Mouse (Mus musculus) brain, embryonic 14.5 days (tissue): ENCODE data around the gene Tbc1d8. TPM values are rescaled to one million over a fixed set of nuclear protein-coding genes. Genes with fewer than 3 reads are reported as not detected.
A peak's percentile ranks its signal among the peaks of the same experiment; 100 is the strongest.

ENCODE experiments used
- DNase-seq: peaks from one replicate; pipeline ENCODE4 v3.0.0-alpha.2; 2011; ENCODE audit warnings: low read depth
- CTCF ChIP-seq: fragments of 200-500 bp; IDR thresholded peaks from 2 replicates; pipeline ENCODE4 v1.5.1; 2012; ENCODE audit warnings: inconsistent platforms, mild to moderate bottlenecking, moderate library complexity, borderline replicate concordance; ENCODE audit not compliant: insufficient read depth, insufficient read length; ENCODE audit errors: extremely low read depth
- POLR2A ChIP-seq: fragments of 200-500 bp; IDR thresholded peaks from 2 replicates; pipeline ENCODE4 v1.6.1; 2012; ENCODE audit warnings: mild to moderate bottlenecking, inconsistent platforms, borderline replicate concordance; ENCODE audit not compliant: poor library complexity, insufficient read depth, insufficient read length, severe bottlenecking; ENCODE audit errors: extremely low read depth
- polyA plus RNA-seq: library from polyadenylated mRNA; depleted of rRNA; stranded (reverse); fragments of >200 nt; gene quantifications from 2 replicates; pipeline ENCODE4 v1.2.3, GENCODE M21; 2012; rRNA removed

The Tbc1d8 gene
- polyA plus RNA-seq: 12.6 and 12.8 TPM in 2 replicates

DNA sequence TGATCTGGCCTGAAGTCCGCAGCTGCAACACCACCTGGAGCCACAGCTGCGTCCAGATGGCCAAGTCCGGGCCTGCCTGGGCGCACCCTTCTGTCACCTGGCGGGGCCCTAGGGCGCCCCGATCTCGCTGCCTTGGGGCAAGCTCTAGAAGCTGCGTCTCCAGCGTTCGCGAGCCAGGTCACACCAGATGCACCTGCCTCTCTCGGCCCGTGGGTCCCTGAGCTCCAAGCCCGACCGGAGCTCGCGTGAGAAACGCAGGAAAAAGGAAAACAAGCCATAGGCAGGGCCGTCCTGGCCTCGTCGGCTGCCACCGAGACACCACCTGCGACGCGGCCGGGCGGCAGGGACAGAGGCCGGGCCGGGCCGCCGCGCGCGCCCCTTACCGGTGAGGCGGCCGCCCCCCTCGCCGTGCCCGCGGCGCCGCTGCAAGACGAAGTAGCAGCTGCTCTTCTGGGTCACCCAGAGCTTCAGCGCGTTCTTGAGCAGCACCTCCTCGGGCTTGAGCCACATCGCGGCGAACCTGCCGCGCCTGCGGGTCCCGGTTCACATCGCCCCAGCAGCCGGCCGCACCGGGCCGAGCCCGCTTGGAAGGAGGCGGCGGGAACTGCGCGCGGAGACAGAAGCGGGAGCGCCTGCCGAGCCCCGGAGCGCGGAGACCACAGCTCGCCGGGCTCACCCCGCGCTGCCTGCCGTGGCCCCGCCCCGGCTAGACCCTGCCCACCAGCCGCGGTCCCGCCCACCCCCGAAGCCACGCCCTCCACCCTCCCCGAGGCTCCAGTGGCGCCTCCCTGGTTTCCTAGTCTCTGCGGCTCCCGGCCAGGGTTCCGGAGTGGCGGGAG, at the start of gene Tbc1d8:
Tbc1d8 (minus strand) TSS at position 699 of the 839 bp plus-strand sequence.
- peak; percentile 94 for DNase-seq
- TF ChIP-seq POLR2A (peak; percentile 95), CTCF (no peak)

DNA sequence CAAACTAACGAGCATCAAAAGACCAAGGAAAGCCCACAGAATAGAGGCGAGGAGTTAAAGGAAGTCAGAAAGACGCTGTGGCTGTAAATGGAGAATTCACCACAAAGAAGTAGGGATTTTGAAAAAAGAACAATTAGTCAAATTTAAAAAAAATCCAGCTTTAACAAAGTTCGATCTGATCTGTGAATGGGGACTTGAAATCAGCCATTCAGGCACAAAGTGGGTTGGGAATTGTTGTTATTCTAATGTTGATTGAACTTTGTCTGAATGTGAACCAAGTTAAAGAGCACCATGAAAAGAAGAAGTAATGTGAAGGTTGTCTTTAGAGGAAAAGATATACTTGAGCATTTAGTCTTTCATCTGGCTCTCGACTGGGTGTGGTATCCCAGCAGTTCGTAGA, 49.8 kb upstream of the Tbc1d8 start:
- no peak for TF ChIP-seq POLR2A
- TF ChIP-seq CTCF: no peak
- no peak for DNase-seq

DNA sequence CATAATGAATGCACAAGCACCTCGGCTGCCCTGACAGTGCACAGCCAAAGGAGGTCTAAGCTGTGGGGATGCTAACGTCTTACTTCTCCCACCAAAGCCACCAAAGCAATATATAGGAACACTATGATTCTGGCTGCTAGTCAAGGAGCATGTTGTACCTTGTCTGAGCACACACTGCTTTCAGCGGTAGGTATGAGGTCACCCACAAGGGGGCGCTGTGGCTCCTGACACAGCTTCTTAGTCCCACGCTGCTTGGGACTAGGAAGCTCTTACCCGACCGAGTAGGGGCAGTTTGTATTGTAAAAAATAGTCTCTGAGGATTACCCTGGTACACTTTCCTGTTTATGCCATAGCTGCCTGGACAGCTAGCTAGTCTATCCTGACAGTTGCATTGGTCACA, 48.9 kb upstream of the Tbc1d8 start:
- DNase-seq: peak; percentile 75
- TF ChIP-seq CTCF (peak; percentile 82), POLR2A (no peak)

- DNase-seq: no peak
- TF ChIP-seq CTCF (no peak), POLR2A (no peak)
Measured at GRCm38 (mm10) chr1:39526371-39527167, 48.0 kb upstream of the Tbc1d8 start.

- TF ChIP-seq CTCF: no peak
- no peak for TF ChIP-seq POLR2A
Measured at GRCm38 (mm10) chr1:39525763-39526162, 47.2 kb upstream of the Tbc1d8 start.

DNA sequence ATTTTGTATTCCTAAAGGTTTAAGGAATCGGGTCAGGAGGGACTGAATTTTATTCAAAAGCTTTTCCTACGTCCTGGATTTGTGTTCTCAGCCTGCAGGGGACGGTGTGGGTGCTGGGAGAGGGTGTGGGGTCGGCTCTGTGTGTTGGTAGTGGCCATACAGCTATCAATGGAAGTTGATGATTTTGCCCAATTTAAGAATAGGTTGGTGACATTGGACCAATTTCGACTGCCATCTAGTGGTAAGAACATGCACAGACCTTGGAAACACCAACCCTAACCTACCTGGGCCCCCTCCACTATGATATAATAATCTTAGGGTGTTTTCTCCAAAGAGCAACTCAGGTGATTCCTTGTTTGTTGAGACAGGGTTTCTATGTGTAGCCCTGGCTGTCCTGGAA, 44.0 kb upstream of the Tbc1d8 start:
- TF ChIP-seq POLR2A (no peak), CTCF (peak; percentile 65)
- peak; percentile 60 for DNase-seq

More at GRCm38 (mm10) chr1:39525763-39526162, 47.2 kb upstream of the Tbc1d8 start:
- DNase-seq: no peak

DNA sequence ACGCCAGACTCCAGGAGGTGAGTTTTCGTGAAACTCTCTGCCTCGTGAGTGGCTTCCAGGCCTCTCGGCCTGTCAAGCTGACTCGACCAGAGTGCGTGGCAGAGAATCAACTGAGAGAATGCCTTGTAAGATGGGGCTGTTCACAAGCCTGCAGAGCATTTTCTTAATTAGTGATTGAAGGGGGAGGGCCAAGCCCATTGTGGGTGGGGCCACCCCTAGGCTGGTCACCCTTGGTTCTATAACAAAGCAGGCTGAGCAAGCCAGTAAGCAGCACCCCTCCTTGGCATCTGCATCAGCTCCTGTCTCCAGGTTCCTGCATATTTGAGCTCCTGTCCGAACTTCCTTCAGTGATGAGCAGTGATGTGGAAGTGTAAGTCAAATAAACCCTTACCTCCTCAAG, 42.8 kb upstream of the Tbc1d8 start:
- DNase-seq: no peak
- TF ChIP-seq POLR2A: no peak
- no peak for TF ChIP-seq CTCF

DNA sequence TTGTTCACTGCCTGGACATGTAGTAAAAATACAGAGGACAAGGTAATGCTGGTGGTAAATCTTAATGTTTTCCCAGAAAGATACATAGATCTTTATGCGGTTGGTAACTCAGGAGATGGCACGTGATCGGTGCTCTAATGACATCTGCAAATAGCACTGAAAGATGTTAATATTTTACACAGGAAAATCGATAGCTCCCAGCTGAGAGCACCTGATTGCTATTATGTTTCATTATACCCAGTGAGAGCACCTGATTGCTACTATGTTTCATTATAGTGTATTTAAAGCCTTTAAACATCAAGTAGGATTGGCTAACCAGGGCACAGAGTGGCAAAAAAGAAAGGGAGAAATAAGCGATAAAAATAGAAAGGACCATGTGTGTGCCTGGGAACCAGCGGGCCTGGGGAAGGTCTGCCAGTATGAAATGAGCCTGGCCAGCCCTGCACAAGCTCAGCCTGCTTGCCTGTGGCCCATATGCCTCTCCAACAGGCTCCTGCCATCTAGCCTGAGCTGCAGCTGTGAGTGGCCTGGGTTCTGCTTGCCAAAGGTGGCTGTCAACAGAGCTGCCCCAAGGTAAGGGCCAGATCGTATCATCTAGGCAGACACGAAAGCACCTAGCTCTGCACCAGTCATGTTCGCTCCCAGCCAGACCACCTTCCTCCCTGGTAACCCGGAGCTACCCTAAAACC, 36.9 kb upstream of the Tbc1d8 start:
- TF ChIP-seq CTCF (no peak), POLR2A (no peak)
- no peak for DNase-seq

DNA sequence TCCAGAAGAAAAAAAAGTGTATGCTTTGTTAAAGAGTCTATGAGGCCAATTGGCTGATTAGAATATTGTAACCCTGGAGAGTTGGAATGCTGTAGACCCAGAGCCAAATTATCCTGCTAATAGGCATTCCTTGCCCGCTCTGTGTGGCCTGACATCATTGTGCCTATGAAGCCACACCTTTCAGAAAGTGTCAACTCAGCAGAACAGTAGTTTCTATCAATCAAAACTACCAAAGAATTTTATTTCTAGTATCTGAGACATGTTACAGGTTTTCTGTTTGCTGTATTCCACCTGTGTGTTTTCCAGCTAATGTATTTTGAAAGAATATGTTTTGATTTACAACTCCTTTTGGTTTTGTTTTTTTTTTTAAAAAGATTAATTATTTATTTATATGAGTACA, 33.6 kb upstream of the Tbc1d8 start:
- no peak for DNase-seq
- no peak for TF ChIP-seq POLR2A
- no peak for TF ChIP-seq CTCF

GRCm38 (mm10) chr1:39511775-39512174, 33.2 kb upstream of the Tbc1d8 start:
- TF ChIP-seq POLR2A (no peak), CTCF (no peak)
- DNase-seq: no peak

GRCm38 (mm10) chr1:39505600-39505999, 27.0 kb upstream of the Tbc1d8 start:
- no peak for DNase-seq
- TF ChIP-seq CTCF (no peak), POLR2A (no peak)

DNA sequence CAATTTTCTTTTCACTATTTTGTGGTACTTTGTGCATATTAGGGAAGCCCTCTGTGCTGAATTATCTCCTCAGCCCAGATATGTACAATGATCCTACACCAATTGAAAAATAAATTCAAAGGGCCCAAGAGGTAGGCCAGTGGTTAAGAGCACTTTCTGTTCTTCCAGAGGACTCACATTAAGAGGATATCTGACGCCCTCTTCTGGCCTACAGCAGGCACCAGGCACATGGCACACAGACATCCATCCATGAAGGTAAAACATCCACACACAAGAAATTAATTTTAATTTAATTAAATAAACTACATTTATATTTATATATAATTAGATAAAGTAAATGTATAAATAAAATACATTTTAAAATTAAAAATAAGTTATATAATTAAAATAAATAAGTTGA, 25.7 kb upstream of the Tbc1d8 start:
- peak; percentile 51 for DNase-seq
- TF ChIP-seq POLR2A (no peak), CTCF (peak; percentile 51; the same call in 1 of the 2 replicates)

GRCm38 (mm10) chr1:39502817-39503633, 24.5 kb upstream of the Tbc1d8 start:
- no peak for DNase-seq
- TF ChIP-seq POLR2A (no peak), CTCF (no peak)

GRCm38 (mm10) chr1:39499485-39499941, 21.0 kb upstream of the Tbc1d8 start:
- no peak for TF ChIP-seq POLR2A
- no peak for TF ChIP-seq CTCF

More at GRCm38 (mm10) chr1:39499485-39499941, 21.0 kb upstream of the Tbc1d8 start:
- DNase-seq: no peak
